In the genomic region with DNA sequence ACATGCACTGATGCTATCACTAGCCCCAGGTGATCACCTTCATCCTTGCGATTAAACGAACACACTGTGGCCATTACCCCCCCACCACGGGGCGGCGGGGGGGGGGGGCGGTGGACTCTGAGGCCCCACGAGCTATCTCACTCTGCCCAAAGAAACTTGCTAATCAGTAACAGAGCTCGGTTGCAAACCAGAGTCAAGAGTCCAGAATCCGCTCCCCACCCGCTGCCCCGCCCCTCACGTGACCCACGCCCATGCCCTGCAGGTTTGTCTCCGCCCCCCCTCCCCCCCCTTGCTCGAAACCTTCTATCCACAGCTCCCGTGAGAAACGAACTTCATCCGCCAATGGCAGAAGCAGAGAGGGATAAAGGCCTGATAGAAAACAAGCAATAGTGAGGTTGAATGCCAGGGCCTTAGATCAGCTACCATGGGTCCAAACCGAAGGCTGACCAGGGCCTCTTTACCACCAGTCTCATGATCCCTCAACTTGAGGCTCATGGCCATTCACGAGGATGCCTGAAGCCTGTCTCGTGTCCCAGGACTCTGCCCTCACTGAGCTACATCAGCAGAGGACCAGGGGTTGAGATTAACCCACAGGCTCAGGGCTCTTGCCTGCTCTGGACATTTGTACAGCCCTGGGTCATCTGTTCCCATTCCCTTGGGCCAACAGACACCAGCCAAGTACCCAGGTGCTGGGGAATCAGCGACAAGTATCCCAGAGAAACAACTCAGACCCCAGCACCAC, we compare ENCODE assay signal across 11 mouse cellular contexts. TPM values are rescaled to one million over a fixed set of nuclear protein-coding genes. Genes with fewer than 3 reads are reported as not detected.
DNase-seq lines count a peak whose midpoint lies in the region; ATAC-seq and TF ChIP-seq lines count a peak whose summit lies in the region.
"Had no signal": no experiment of that assay in that cellular context is flagged by ENCODE, and none has a peak within 500 bp of the region (broad histone marks: within the 10 kb centered on the region; RNA-seq: fewer than 3 reads in every experiment).

No protein-coding gene starts in this region.

- H3K4me2 ChIP-seq in lung, postnatal 0 days (replicated peaks; ENCODE audit: low read depth, low read length), result peak overlapping the region; percentile 34

- no peak overlapping the region for H3K27ac ChIP-seq in lung, postnatal 0 days (ENCODE audit: low read length)

- no peaks in the 10 kb centered on the region for H3K9me3 ChIP-seq in lung, postnatal 0 days (ENCODE audit: low read length)

- no peaks in the 10 kb centered on the region for H3K27me3 ChIP-seq in lung, postnatal 0 days (replicated peaks; ENCODE audit: insufficient read depth, low read length)

- H3K9ac ChIP-seq in lung, postnatal 0 days (replicated peaks; ENCODE audit: low read depth), result no peak overlapping the region

- no peak overlapping the region for H3K4me3 ChIP-seq in lung, postnatal 0 days (ENCODE audit: low read depth, low read length)

- WGBS in lung, postnatal 0 days, result 41% methylated on average over 17 of the region's 22 CpGs

- no peaks in the 10 kb centered on the region for H3K36me3 ChIP-seq in lung, postnatal 0 days (ENCODE audit: insufficient read depth, low read length)

- TF ChIP-seq CTCF in lung, postnatal 0 days (IDR thresholded peaks at IDR 0.05), result no peak

- peak; percentile 34 for DNase-seq in lung, postnatal 0 days (ENCODE audit: low spot score)
- no peak for DNase-seq in lung, postnatal 4 days
- peak; percentile 79 to 86 for DNase-seq in kidney, adult 8-10 months
- DNase-seq in liver, result peak; percentile 82
- no peak for DNase-seq in layer of hippocampus, adult 18-20 months (ENCODE audit: low spot score in 2 of 2)
- no peak for DNase-seq in adrenal gland, postnatal 10 days
- DNase-seq: gastrocnemius, postnatal 25 days had no signal

- no peaks in the 10 kb centered on the region for H3K4me1 ChIP-seq in lung, postnatal 0 days (ENCODE audit: insufficient read depth, low read depth, low read length)

- TF ChIP-seq EP300 in lung, postnatal 0 days (IDR thresholded peaks at IDR 0.05), result no peak

- ATAC-seq in lung, postnatal 0 days, result peak; percentile 23; the same call in 1 of the 2 replicates
- ATAC-seq in frontal cortex, adult (ENCODE audit: low TSS enrichment), result no peak
- ATAC-seq: inflammation-experienced regulatory T-cells, adult 6 months had no signal

RNA-seq across cellular contexts. Expression of a gene that starts 31.5 kb away (rescaled TPM):
- 18.9 and 22.1 TPM in 2 replicates for polyA plus RNA-seq in lung, postnatal 0 days (2015; fragmentation: Nextera tagmentation; extraction: Ambion mirVana)
- total RNA-seq in layer of hippocampus, adult 18-20 months (2021), result 1 to 10 TPM; 3.5 to 4.5 TPM
- 1 to 10 TPM; 4.8 to 5.9 TPM for total RNA-seq in adrenal gland, postnatal 10 days (2021)

RNA-seq across cellular contexts. Expression of a gene that starts 37.7 kb away (rescaled TPM):
- polyA plus RNA-seq in lung, postnatal 0 days (2015; fragmentation: Nextera tagmentation; extraction: Ambion mirVana), result 6.5 and 8.3 TPM in 2 replicates
- 10 to 100 TPM; 12.8 to 13.1 TPM for total RNA-seq in layer of hippocampus, adult 18-20 months (2021)
- under 1 TPM; 0.45 to 0.79 TPM for total RNA-seq in adrenal gland, postnatal 10 days (2021)
- total RNA-seq: megakaryocyte-erythroid progenitor cell, adult 5-6 weeks; neutrophil, adult 5-6 weeks had no signal

Comparison
In these comparisons a context has a peak if more than half of its experiments do, and no peak if none do; other contexts are left out.
1. DNase-seq: peak in lung, postnatal 0 days (single experiment), kidney, adult 8-10 months (2 of 2) and liver (single experiment); none in lung, postnatal 4 days (0 of 2), layer of hippocampus, adult 18-20 months (0 of 2) and adrenal gland, postnatal 10 days (single experiment).
2. RNA of a gene that starts 37.7 kb away (total RNA-seq): 12.8 to 13.1 TPM in layer of hippocampus, adult 18-20 months; 0.45 to 0.79 TPM in adrenal gland, postnatal 10 days; every median in the first group is over 4 times any median in the second.